Mouse (Mus musculus) mouse trophoblast stem cell (cell line): ENCODE results near the gene Bcdin3d.
"Not testable (repeated sequence)": the region's sequence is repeated elsewhere in the genome, so short reads cannot be mapped to it uniquely, and the experiment has no call there.

Source experiments
- in situ Hi-C, 2 experiments: fragments of 300-500 bp; cut with MseI, MboI; formaldehyde crosslinking; loops; 2 replicates in 1 of 2; 3 replicates in 1 of 2; pipeline ENCODE4 v1.15.1; 2025

The Bcdin3d gene

GRCm38 (mm10) chr15:99473801-99474575, 542 bp downstream of the Bcdin3d start:
- in situ Hi-C loops, result loop anchor here in 1 of 2 experiments (5.0 kb wide), 1 partner anchor 57 kb away; no protein-coding TSS in a partner anchor

- in situ Hi-C loops, result loop anchor here in 1 of 2 experiments (5.0 kb wide), 1 partner anchor 56 kb away; no protein-coding TSS in a partner anchor
Observed at GRCm38 (mm10) chr15:99472972-99473371, 1.6 kb downstream of the Bcdin3d start.

- in situ Hi-C loops, result loop anchor here in 1 of 2 experiments (5.0 kb wide), 1 partner anchor 54 kb away; no protein-coding TSS in a partner anchor
Observed at GRCm38 (mm10) chr15:99471677-99472063, 2.9 kb downstream of the Bcdin3d start.

DNA sequence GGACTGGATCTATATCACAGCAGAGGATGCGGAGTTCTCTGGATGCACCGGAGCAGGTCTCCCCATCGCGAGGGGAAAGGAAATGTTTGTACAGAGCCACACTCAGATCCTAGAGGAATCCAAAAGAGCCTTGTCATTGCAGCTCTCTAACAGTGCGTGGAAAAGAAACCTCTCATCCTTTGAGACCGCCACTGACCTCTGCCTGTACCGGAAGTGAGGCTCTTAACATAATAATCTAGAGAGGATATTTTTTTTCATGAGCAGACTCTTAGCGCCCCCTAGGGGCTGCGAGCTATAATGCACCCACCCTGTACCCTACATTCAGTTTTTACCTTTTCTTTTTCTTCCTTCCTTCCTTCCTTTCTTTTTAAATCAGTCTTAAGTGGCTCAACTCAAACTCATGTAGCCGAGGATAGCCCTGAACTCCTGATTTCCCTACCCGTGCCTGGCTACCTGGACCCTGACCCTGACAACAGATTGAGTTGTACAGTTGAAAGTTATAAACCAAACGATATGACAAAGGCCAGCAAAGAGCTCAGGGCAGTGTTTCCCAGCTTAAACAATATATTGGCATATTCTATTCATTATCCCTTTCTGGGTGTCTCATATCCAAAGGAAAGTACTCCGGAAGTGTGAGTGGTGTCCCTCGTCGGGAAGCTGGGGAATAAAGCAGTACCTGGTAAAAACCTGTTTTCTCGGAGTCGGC, 3.4 kb downstream of the Bcdin3d start:
- in situ Hi-C loops, result loop anchor here in 1 of 2 experiments (5.0 kb wide), 1 partner anchor 54 kb away; no protein-coding TSS in a partner anchor

- in situ Hi-C loops, result loop anchor here in 1 of 2 experiments (5.0 kb wide), 1 partner anchor 53 kb away; no protein-coding TSS in a partner anchor
Observed at GRCm38 (mm10) chr15:99470224-99470761, 4.2 kb downstream of the Bcdin3d start.

DNA sequence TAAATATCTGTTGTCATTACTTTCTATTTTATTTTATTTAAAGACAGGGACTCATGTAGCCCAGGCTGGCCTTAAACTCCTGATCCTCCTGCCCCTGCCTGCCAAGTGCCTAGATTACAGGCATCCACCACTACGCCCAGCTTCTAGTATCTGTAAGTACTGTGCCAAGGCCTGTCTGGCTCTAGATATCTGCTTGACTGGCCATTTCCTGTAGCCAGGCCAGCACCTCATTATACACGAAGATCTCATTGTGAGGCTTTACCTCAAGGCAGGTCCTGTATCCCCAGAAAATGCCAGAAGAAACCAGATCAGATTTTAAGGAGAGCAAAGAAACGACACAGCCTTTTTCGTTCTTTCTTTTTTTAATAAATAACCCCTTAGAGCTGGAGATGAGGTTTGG, 4.8 kb downstream of the Bcdin3d start:
- in situ Hi-C loops, result loop anchor here (5.0 kb wide), 1 partner anchor 52 kb away; no protein-coding TSS in a partner anchor

- in situ Hi-C loops, result loop anchor here in 1 of 2 experiments (5.0 kb wide), 1 partner anchor 52 kb away; no protein-coding TSS in a partner anchor
Observed at GRCm38 (mm10) chr15:99469067-99469466, 5.5 kb downstream of the Bcdin3d start.

GRCm38 (mm10) chr15:99463194-99463593, 11.3 kb downstream of the Bcdin3d start:
- in situ Hi-C loops, result no loop called here

DNA sequence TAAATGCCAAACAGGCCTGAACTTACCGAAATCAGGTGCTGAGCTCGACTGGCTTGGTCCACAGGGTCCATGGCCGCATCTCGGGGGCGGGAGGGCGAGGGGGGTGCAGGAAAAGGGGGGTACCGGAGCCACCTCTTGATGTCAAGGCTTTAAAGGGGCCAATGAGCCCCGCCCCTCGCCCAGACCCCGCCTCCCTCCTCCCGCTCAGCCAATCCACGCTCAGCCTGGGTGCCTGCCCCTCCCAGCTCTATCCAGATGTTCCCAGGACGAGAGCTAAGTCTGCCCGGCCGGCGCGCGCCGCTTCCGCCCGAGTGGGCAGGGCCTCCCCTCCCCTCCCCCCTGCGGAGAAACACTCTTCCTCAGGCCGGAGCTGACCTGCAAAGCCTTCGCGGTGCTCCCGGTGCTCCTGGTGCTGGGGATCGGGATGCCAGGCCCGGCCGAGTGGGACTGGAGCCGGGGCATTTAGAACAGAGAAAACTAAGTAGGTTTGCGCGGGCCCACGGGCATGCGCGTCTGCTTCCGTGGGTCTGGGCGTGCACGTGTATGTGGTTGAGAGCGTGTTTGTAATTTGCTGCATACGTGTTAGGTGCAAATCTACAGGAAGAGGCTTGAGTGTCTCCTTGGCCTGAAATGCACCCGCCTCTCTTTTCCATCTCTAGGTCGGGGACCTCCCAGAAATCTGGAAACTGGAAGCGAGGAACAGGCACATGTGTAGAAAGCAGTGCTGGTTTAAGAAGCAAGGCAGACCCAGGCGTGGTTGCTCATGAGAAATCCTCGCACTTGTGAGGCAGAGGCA, 16.7 kb downstream of the Bcdin3d start, which contains the start of gene Nckap5l:
Gene Nckap5l, minus strand, starts transcription at position 143 of the 796 bp plus-strand sequence.
- in situ Hi-C loops, result no loop called here

DNA sequence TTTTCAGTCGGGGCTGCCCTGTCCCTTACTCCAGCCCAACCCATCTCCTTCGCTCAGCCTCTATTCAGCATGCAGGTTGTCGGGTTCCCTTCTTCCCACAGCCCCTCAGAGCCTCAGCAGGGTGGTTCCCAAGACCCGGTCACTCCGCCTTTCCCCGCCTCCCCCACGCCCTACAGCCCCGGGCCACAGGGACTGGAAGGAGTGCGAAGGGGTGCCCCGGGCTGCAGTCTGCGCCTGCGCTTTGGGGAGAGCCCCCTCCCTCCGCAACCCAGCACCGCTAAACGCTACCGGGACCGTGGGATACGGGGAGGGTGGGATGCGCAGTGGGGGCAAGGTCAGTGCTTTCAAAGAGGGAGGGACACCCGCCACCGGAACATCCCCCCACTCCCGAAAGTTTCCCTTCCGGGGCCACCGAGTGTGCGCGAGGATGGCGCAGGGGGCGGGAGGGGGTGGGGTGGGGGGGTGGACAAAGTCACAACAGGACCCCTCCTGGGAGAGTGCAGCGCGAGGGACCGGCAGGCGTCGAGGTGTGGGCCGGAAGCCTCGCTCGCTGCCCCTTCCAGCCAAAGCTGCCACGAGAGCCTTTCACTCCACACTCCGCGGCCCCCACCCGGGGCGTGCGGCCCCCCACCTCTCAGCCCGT, 17.4 kb downstream of the Bcdin3d start:
- in situ Hi-C loops, result no loop called here

DNA sequence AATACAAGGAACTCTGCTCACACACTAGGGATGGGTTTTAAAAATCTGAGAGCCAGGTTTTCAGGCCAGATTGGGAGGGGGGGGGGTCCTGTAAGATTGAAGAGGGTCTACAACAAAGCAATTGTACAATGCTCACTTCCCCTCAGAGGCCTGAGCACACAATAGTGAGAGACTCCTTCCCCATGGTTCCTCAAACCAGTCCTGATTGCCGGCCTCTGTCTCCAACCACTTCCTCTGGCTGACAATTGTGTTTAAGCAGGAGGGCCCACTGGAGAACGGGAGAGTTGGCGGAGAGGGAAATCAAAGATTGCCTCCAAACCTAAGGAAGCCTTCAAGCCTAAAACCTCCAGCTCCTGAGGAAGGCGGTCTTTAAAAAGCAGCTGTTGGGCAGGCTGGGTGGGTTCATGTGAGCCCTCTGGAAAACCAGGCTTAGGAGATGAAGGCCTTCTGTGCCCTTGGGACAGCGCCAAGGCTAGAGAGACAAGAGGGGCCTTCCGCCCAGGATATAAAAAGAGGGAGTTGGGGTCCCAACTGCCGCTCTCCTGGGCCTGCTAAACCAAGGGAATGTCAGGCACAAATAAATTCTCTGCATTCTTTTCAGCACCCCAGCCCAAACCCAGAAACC, 18.1 kb downstream of the Bcdin3d start:
- in situ Hi-C loops, result no loop called here

GRCm38 (mm10) chr15:99455415-99455814, 19.1 kb downstream of the Bcdin3d start:
- in situ Hi-C loops, result no loop called here

DNA sequence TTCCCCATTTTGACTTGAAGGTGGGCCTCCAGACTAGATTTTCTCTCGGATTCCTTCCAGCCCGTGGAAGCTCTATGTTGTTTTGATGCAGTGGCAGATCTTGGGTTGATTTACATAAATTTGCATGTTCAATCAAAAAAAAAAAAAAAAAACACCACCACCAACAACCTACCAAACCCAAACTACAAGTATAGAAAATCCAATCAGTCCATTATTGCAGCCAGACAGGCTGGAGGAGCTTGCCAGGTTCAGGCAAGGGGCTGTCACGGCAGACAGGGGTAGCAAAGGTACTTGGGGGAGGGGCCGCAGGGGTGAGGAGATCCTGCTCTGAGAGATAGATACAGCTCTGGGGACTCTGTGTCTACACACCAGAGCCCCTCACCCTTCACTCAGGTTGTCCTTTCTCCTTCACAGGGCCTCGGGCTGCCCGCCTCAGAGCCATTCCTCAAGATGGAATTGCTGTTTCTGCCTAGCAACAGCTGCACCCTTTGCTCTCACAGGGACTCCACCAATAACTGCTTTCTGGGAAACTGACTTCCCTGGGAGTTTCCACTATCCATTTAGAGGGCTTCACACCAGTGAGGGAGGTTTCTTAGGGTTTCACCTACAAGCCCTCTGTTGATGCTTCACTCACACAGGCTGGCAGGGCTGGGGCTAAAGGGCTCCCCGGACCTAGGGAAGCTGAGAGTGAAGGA, 19.8 kb downstream of the Bcdin3d start:
- in situ Hi-C loops, result no loop called here

- in situ Hi-C loops, result no loop called here
Observed at GRCm38 (mm10) chr15:99453153-99453900, 21.2 kb downstream of the Bcdin3d start.

DNA sequence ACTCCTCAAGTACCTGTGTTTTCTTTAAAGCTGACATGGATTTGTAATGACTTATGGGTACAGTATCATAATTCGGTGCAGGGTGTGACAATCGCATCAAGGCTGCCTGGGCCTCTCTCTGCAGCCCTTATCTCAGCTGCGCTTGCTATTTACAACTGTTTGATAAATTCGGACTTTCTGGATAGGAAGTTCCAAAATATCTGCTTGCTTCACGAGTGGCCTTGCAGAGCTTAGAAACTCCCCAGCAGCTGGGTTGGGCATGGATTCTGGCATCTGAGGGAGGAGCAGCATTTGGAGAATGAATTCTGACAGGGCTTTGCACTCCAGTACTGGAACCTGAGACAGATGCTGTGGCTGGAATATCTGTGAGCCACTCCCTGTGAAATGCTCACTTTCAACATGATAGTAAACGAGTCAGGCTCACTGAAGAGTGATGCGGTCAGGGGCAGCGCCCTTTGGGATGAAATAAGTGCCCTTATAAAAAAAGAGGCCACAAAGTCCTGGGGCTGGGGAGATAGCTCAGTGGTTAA, 24.7 kb downstream of the Bcdin3d start:
- in situ Hi-C loops, result no loop called here

DNA sequence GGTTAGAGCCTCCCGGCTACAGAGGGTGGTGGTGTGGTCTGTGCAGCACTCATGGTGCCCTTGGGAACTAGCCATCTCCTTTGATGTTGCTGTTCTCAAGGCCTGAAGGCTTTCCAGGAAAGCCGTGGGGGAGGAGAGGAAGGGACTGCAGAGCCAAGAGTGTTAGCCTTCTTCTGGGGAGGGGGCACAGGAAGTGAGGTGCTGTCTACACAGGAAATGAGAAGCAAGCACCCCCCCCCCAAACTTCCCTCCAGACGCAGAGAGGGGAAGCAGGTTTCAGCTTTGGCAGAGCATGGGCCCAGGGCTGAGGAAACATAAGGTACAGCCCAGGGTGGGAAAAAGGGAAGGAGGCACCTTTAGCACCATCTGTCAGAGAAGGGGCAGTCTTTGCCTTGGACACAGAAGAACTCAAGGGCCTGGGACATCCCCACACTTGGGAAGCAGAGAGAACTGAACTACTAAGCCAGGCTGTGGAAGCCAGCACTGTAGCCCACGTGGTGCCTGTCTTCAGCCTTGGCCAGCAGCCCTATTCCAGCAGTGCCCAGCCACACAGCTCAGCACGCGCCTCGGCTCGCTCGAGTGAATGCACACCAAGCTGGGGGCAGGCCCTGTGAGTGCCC, 25.3 kb downstream of the Bcdin3d start:
- in situ Hi-C loops, result no loop called here

- in situ Hi-C loops, result not testable (repeated sequence)
Observed at GRCm38 (mm10) chr15:99446136-99446535, 28.4 kb downstream of the Bcdin3d start.

DNA sequence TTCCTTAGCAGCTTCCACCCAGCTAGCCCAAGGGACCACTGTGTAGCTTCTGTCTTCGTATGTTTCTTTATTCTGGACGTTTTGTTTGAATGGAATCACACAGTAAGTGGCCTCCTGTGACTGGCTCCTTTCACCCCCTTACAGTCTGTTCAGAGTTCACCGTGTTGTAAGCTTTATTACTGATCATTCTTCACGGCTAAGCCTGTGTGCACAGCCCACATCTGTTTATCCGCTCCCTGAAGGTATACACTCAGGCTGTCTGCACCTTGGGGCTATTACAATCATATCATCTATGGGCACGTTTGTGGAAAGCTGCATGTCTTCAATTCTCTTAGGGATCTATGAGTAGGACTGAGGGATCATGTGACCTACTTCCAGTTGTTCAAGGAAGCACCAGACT, 29.0 kb downstream of the Bcdin3d start:
- in situ Hi-C loops, result no loop called here
